Mouse (Mus musculus): Measurements from ENCODE around the gene Nup93. TPM values are rescaled to one million over a fixed set of nuclear protein-coding genes. Genes with fewer than 3 reads are reported as not detected.

Nup93 gene
- total and polyA plus RNA-seq, 3 experiments = 6.0 to 42.5 (median 39.9) TPM

GRCm38 (mm10) chr8:94172809-94173732, 41.3 kb upstream of the Nup93 start:
- Histone ChIP-seq H3K27me3 (ENCODE audit: insufficient read depth, low read length) (no peaks in the 10 kb centered on the region), H3K4me1 (ENCODE audit: insufficient read depth, low read depth, low read length) (peaks cover 74% of the 10 kb centered on the region), H3K4me3 (ENCODE audit: low read depth, low read length) (peak overlapping the region; percentile 82), H3K36me3 (replicated peaks) (peaks cover 7% of the 10 kb centered on the region), H3K9me3 (replicated peaks) (no peaks in the 10 kb centered on the region)
- no peak for ATAC-seq (ENCODE audit: extremely low read depth, insufficient number of reproducible peaks, low FRiP score, poor library complexity, severe bottlenecking)
- DNase-seq (ENCODE audit: low spot score) = no peak
- TF ChIP-seq POLR2AphosphoS5 (IDR thresholded peaks at IDR 0.05; ENCODE audit: insufficient replicate concordance, low read depth, low read length) (0 out of 2 replicates have a peak, but pooled peaks have one; percentile 64), GATA1 (IDR thresholded peaks at IDR 0.05; ENCODE audit: borderline replicate concordance, low read length) (no peak), CTCF (IDR thresholded peaks at IDR 0.05; ENCODE audit: low read depth, low read length) (peak; percentile 9; the same call in 1 of the 2 replicates), TAL1 (conservative IDR thresholded peaks at IDR 0.05; ENCODE audit: low read depth, low read length) (no peak), GATA2 (IDR thresholded peaks at IDR 0.05; ENCODE audit: borderline replicate concordance, low read depth, low read length) (no peak)

GRCm38 (mm10) chr8:94173848-94174403, 40.4 kb upstream of the Nup93 start:
- H3K4me1 ChIP-seq (ENCODE audit: insufficient read depth, low read depth, low read length) = peaks cover 75% of the 10 kb centered on the region
- peak overlapping the region; percentile 82 for H3K4me3 ChIP-seq (ENCODE audit: low read depth, low read length)
- TF ChIP-seq GATA2 (IDR thresholded peaks at IDR 0.05; ENCODE audit: borderline replicate concordance, low read depth, low read length) (no peak), GATA1 (IDR thresholded peaks at IDR 0.05; ENCODE audit: borderline replicate concordance, low read length) (no peak), CTCF (IDR thresholded peaks at IDR 0.05; ENCODE audit: low read depth, low read length) (no peak), TAL1 (conservative IDR thresholded peaks at IDR 0.05; ENCODE audit: low read depth, low read length) (no peak), POLR2AphosphoS5 (IDR thresholded peaks at IDR 0.05; ENCODE audit: insufficient replicate concordance, low read depth, low read length) (no peak; the same call in 1 of the 2 replicates)
- H3K27me3 ChIP-seq (ENCODE audit: insufficient read depth, low read length) = no peaks in the 10 kb centered on the region
- no peaks in the 10 kb centered on the region for H3K9me3 ChIP-seq (replicated peaks)
- ATAC-seq (ENCODE audit: extremely low read depth, insufficient number of reproducible peaks, low FRiP score, poor library complexity, severe bottlenecking) (no peak), DNase-seq (ENCODE audit: low spot score) (no peak)
- H3K36me3 ChIP-seq (replicated peaks) = peaks cover 7% of the 10 kb centered on the region

GRCm38 (mm10) chr8:94174619-94175213, 39.6 kb upstream of the Nup93 start:
- ATAC-seq (ENCODE audit: extremely low read depth, insufficient number of reproducible peaks, low FRiP score, poor library complexity, severe bottlenecking) (no peak), DNase-seq (ENCODE audit: low spot score) (no peak)
- Histone ChIP-seq H3K4me1 (ENCODE audit: insufficient read depth, low read depth, low read length) (peaks cover 67% of the 10 kb centered on the region), H3K27me3 (ENCODE audit: insufficient read depth, low read length) (no peaks in the 10 kb centered on the region), H3K4me3 (ENCODE audit: low read depth, low read length) (peak overlapping the region; percentile 82; the same call in 1 of the 2 replicates), H3K36me3 (replicated peaks) (peaks cover 10% of the 10 kb centered on the region), H3K9me3 (replicated peaks) (no peaks in the 10 kb centered on the region)
- TF ChIP-seq POLR2AphosphoS5 (IDR thresholded peaks at IDR 0.05; ENCODE audit: insufficient replicate concordance, low read depth, low read length) (0 out of 2 replicates have a peak, but pooled peaks have one; percentile 76), GATA2 (IDR thresholded peaks at IDR 0.05; ENCODE audit: borderline replicate concordance, low read depth, low read length) (no peak)

GRCm38 (mm10) chr8:94177716-94178390, 36.5 kb upstream of the Nup93 start:
- H3K27me3 ChIP-seq (ENCODE audit: insufficient read depth, low read length) = no peaks in the 10 kb centered on the region
- TF ChIP-seq TAL1 (conservative IDR thresholded peaks at IDR 0.05; ENCODE audit: low read depth, low read length) = no peak
- no peak for TF ChIP-seq POLR2AphosphoS5 (IDR thresholded peaks at IDR 0.05; ENCODE audit: insufficient replicate concordance, low read depth, low read length)
- TF ChIP-seq CTCF (IDR thresholded peaks at IDR 0.05; ENCODE audit: low read depth, low read length) = no peak
- TF ChIP-seq GATA1 (IDR thresholded peaks at IDR 0.05; ENCODE audit: borderline replicate concordance, low read length) = no peak
- no peak for TF ChIP-seq GATA2 (IDR thresholded peaks at IDR 0.05; ENCODE audit: borderline replicate concordance, low read depth, low read length)
- H3K4me3 ChIP-seq (ENCODE audit: low read depth, low read length) = peak overlapping the region; percentile 78; the same call in 1 of the 2 replicates
- H3K36me3 ChIP-seq (replicated peaks) = peaks cover 20% of the 10 kb centered on the region
- H3K9me3 ChIP-seq (replicated peaks) = no peaks in the 10 kb centered on the region
- no peak for DNase-seq (ENCODE audit: low spot score)
- ATAC-seq (ENCODE audit: extremely low read depth, insufficient number of reproducible peaks, low FRiP score, poor library complexity, severe bottlenecking) = no peak
- H3K4me1 ChIP-seq (ENCODE audit: insufficient read depth, low read depth, low read length) = peaks cover 65% of the 10 kb centered on the region

- ATAC-seq (ENCODE audit: extremely low read depth, insufficient number of reproducible peaks, low FRiP score, poor library complexity, severe bottlenecking) = peak; percentile 80
- TF ChIP-seq POLR2AphosphoS5 (IDR thresholded peaks at IDR 0.05; ENCODE audit: insufficient replicate concordance, low read depth, low read length) (peak; percentile 84; the same call in 1 of the 2 replicates), GATA2 (IDR thresholded peaks at IDR 0.05; ENCODE audit: borderline replicate concordance, low read depth, low read length) (no peak), GATA1 (IDR thresholded peaks at IDR 0.05; ENCODE audit: borderline replicate concordance, low read length) (no peak)
Observed at GRCm38 (mm10) chr8:94178857-94179712, 35.3 kb upstream of the Nup93 start, which contains the start of gene Mt1. TSS of gene Mt1 (plus strand) at chr8:94179082.

More at GRCm38 (mm10) chr8:94178857-94179712, 35.3 kb upstream of the Nup93 start, which contains the start of gene Mt1:
- H3K4me1 ChIP-seq (ENCODE audit: insufficient read depth, low read depth, low read length) = peaks cover 73% of the 10 kb centered on the region
- H3K27me3 ChIP-seq (ENCODE audit: insufficient read depth, low read length) = no peaks in the 10 kb centered on the region
- no peaks in the 10 kb centered on the region for H3K9me3 ChIP-seq (replicated peaks)
- H3K4me3 ChIP-seq (ENCODE audit: low read depth, low read length) = peak within 1 kb of the TSS; percentile 78
- peaks cover 13% of the 10 kb centered on the region for H3K36me3 ChIP-seq (replicated peaks)
- peak; percentile 88 for DNase-seq (ENCODE audit: low spot score)

Measured in G1E (cell line).